Mouse (Mus musculus): ENCODE results near the gene Vmn1r224. TPM values are rescaled to one million over a fixed set of nuclear protein-coding genes. Genes with fewer than 3 reads are reported as not detected.

Gene Vmn1r224
- not detected in 2 replicates for polyA plus RNA-seq (2015; fragmentation: Nextera tagmentation; extraction: Ambion mirVana)

DNA sequence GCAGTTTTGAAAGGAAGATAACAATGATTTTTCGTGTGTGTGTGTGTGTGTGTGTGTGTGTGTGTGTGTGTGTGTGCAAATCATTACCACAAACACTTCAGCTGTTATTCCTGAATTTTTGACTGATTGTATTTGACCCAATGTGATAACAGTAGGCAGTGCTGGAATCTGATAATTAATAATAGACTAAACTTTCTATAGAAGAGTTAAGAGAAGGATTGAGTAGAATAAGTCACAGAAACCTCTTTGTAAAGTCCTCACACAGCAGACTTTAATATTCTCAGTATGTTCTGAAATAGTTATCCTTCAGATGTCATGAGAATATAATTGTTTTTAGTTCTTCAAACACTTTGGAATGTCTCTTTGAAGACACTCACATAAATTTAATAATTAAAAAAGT, at the start of gene Vmn1r224:
Gene Vmn1r224, plus strand, starts transcription at position 301 of the 400 bp plus-strand sequence.

Other genes with a start within 250 kb of the Vmn1r224 start
- not detected in 2 replicates for gene Fpr-rs6, start 231.0 kb upstream of the Vmn1r224 start, polyA plus RNA-seq (2015; fragmentation: Nextera tagmentation; extraction: Ambion mirVana)
- gene Vmn2r105, start 179.1 kb upstream of the Vmn1r224 start, polyA plus RNA-seq (2015; fragmentation: Nextera tagmentation; extraction: Ambion mirVana) = not detected in 2 replicates
- gene Vmn2r106, start 128.6 kb upstream of the Vmn1r224 start, polyA plus RNA-seq (2015; fragmentation: Nextera tagmentation; extraction: Ambion mirVana) = not detected in 2 replicates
- gene Vmn2r107, start 68.9 kb upstream of the Vmn1r224 start, polyA plus RNA-seq (2015; fragmentation: Nextera tagmentation; extraction: Ambion mirVana) = not detected in 2 replicates
- gene Vmn2r108, start 67.2 kb downstream of the Vmn1r224 start, polyA plus RNA-seq (2015; fragmentation: Nextera tagmentation; extraction: Ambion mirVana) = not detected in 2 replicates
- not detected in 2 replicates for gene Vmn1r225, start 84.0 kb downstream of the Vmn1r224 start, polyA plus RNA-seq (2015; fragmentation: Nextera tagmentation; extraction: Ambion mirVana)
- gene Vmn2r109, start 150.6 kb downstream of the Vmn1r224 start, polyA plus RNA-seq (2015; fragmentation: Nextera tagmentation; extraction: Ambion mirVana) = not detected in 2 replicates
- not detected in 2 replicates for gene Vmn2r110, start 182.3 kb downstream of the Vmn1r224 start, polyA plus RNA-seq (2015; fragmentation: Nextera tagmentation; extraction: Ambion mirVana)
- gene Fpr-rs3, start 210.7 kb downstream of the Vmn1r224 start, polyA plus RNA-seq (2015; fragmentation: Nextera tagmentation; extraction: Ambion mirVana) = not detected in 2 replicates

All from neural tube, postnatal 0 days (tissue).